Mouse (Mus musculus) C2C12 (cell line): ENCODE results near the gene Susd4.

Experiments
- CTCF ChIP-seq: IDR thresholded peaks from one replicate; pipeline ENCODE4 v1.5.1; 2011; ENCODE audit not compliant: control insufficient read depth, insufficient read depth, insufficient read length
- MYOD1 ChIP-seq: IDR thresholded peaks from one replicate; pipeline ENCODE4 v1.6.1; 2011; ENCODE audit warnings: low read depth; ENCODE audit not compliant: control insufficient read depth, insufficient read length
- MYOG ChIP-seq: IDR thresholded peaks from one replicate; pipeline ENCODE4 v1.6.1; 2011; ENCODE audit not compliant: control insufficient read depth, insufficient read length; ENCODE audit errors: extremely low read depth
- USF1 ChIP-seq: IDR thresholded peaks from one replicate; pipeline ENCODE4 v1.6.1; 2011; ENCODE audit warnings: low read depth, mild to moderate bottlenecking, control low read depth, moderate library complexity

DNA sequence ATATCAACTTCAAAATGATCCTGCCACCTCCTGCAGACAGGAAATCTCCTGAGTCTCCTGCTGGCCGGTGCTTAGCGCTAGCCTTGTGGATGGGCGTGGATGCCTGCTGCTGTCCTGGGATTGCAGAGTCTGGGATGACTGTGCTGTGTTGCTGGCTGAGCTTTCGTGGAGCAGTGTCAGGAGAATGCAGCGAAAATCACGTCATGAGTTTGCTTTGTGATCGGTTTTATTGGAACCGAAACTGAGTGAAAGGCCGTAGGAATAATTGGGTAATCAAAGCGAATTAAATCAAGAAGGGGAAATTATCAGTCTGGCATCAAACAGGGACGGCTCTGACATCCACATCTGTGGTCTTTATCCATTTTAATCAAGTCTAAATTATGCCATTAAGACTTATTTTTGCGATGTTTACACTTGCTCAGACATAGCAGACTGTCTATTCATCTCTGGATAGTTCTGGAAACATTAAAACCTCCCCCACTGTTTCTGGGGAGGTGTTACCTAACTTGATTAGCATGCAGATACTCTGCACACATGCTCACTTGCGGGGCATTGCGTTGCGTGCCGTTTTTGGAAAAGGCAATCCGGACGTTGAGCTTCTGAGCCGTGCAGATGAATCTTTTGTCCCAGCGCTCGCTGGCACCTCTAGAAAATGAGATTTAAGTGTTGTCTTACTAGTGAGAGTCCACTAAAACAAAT lies 60.2 kb downstream of the Susd4 start:
- TF ChIP-seq MYOG (no peak), CTCF (no peak), MYOD1 (no peak), USF1 (no peak)
